Mouse (Mus musculus): Measurements from ENCODE around the gene Ofcc1. TPM values are rescaled to one million over a fixed set of nuclear protein-coding genes. Genes with fewer than 3 reads are reported as not detected.

Ofcc1 gene
- polyA plus RNA-seq, 1 experiment = not detected

GRCm38 (mm10) chr13:40000236-40000635 lies 361.0 kb downstream of the Ofcc1 start:
- no peaks in the 10 kb centered on the region for H3K36me3 ChIP-seq (ENCODE audit: control insufficient read depth, insufficient read depth, low read length)
- TF ChIP-seq POLR2A (IDR thresholded peaks at IDR 0.05; ENCODE audit: control insufficient read depth, extremely low read depth, insufficient read depth, low read length, poor library complexity) (no peak), CTCF (IDR thresholded peaks at IDR 0.05; ENCODE audit: borderline replicate concordance, control insufficient read depth, extremely low read depth, insufficient read depth, low read length, poor library complexity) (no peak)
- no peaks in the 10 kb centered on the region for H3K27me3 ChIP-seq (ENCODE audit: control insufficient read depth, insufficient read depth, low read length)
- H3K4me3 ChIP-seq (ENCODE audit: control insufficient read depth, insufficient read depth, low read length) = no peak overlapping the region
- H3K4me1 ChIP-seq (replicated peaks; ENCODE audit: control insufficient read depth, insufficient read depth, low read length) = no peaks in the 10 kb centered on the region
- 93% methylated on average over 8 of the region's 8 CpGs for WGBS
- no peak for DNase-seq
- H3K27ac ChIP-seq (ENCODE audit: control insufficient read depth, insufficient read depth, low read length) = no peak overlapping the region

GRCm38 (mm10) chr13:39997901-39998300 lies 363.3 kb downstream of the Ofcc1 start:
- TF ChIP-seq POLR2A (IDR thresholded peaks at IDR 0.05; ENCODE audit: control insufficient read depth, extremely low read depth, insufficient read depth, low read length, poor library complexity) = no peak
- TF ChIP-seq CTCF (IDR thresholded peaks at IDR 0.05; ENCODE audit: borderline replicate concordance, control insufficient read depth, extremely low read depth, insufficient read depth, low read length, poor library complexity) = no peak
- no peaks in the 10 kb centered on the region for H3K36me3 ChIP-seq (ENCODE audit: control insufficient read depth, insufficient read depth, low read length)
- H3K4me1 ChIP-seq (replicated peaks; ENCODE audit: control insufficient read depth, insufficient read depth, low read length) = no peaks in the 10 kb centered on the region
- DNase-seq = no peak
- H3K27ac ChIP-seq (ENCODE audit: control insufficient read depth, insufficient read depth, low read length) = no peak overlapping the region
- no peak overlapping the region for H3K4me3 ChIP-seq (ENCODE audit: control insufficient read depth, insufficient read depth, low read length)
- H3K27me3 ChIP-seq (ENCODE audit: control insufficient read depth, insufficient read depth, low read length) = no peaks in the 10 kb centered on the region
- 75% methylated on average over 4 of the region's 4 CpGs for WGBS

DNA sequence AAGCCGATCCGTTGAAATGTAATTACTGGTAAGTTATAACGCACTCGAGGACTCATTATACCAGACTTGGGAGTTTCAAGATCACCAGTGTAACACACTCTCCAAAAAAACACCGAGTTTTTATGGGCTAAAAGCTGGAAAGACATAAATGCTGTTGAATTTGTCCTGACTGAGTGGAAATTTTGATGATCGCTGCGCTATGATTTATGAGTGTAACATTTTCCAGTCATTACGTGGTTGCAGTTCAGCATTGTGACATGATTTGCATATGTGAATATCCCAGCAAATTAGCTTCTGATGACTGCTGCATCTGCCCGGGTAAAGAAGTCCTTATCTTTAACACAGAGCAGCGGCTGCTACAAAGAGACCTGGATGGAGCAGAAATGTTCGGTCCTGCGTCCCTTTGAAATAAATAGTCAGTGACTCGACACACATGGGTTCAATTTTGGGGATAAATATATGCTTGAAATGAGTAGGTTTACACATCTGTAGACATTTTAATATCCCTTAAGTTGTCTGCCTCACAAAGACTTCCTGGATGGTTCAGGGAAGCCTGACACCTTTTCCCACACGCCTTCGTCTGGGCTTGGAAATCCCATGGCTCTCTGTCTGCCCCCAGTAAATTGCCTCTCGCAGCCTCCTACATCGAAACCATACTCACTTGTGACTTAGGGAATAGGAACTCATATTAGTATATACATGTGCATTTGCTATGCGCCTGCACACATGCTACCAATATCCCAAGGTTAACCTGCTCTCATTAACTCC lies 381.8 kb downstream of the Ofcc1 start:
- Histone ChIP-seq H3K4me3 (ENCODE audit: control insufficient read depth, insufficient read depth, low read length) (no peak overlapping the region), H3K27me3 (ENCODE audit: control insufficient read depth, insufficient read depth, low read length) (no peaks in the 10 kb centered on the region), H3K4me1 (replicated peaks; ENCODE audit: control insufficient read depth, insufficient read depth, low read length) (no peaks in the 10 kb centered on the region), H3K27ac (ENCODE audit: control insufficient read depth, insufficient read depth, low read length) (no peak overlapping the region), H3K36me3 (ENCODE audit: control insufficient read depth, insufficient read depth, low read length) (no peaks in the 10 kb centered on the region)
- WGBS = 94% methylated on average over 18 of the region's 18 CpGs
- no peak for DNase-seq
- TF ChIP-seq POLR2A (IDR thresholded peaks at IDR 0.05; ENCODE audit: control insufficient read depth, extremely low read depth, insufficient read depth, low read length, poor library complexity) (no peak), CTCF (IDR thresholded peaks at IDR 0.05; ENCODE audit: borderline replicate concordance, control insufficient read depth, extremely low read depth, insufficient read depth, low read length, poor library complexity) (no peak)

DNA sequence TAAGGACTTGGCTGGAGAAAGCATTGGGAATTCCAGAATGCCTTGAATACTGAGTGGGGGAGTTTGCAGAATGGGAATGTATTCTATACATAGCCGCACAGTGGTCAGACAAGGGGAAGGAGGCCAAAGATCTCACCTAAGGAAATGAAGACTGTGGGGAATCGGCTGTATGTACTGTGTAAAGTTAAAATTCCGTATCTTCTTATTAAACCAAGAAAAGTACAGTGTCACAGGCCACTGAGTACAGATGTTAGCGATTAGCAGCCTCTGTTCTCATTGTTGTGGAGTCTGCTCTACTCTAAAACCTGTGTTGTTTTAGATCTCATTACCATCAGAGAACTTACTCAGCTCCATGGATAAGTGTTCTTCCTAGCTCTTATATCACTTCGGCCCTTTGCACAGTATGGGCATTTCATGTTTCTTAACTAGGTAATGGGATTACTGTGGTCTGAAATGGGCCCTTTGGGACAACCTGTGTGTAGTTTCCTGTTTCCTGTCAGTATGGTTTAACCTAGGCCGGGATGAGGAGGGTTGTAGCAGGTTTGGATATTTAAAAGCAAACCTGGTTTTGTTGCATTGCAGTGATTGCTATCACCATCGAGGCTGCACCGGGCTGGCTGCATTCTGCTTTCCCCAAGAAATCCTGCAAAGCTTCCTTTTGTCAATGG lies 392.8 kb downstream of the Ofcc1 start:
- H3K27ac ChIP-seq (ENCODE audit: control insufficient read depth, insufficient read depth, low read length) = no peak overlapping the region
- H3K36me3 ChIP-seq (ENCODE audit: control insufficient read depth, insufficient read depth, low read length) = no peaks in the 10 kb centered on the region
- WGBS = 91% methylated on average over 8 of the region's 8 CpGs
- no peaks in the 10 kb centered on the region for H3K4me1 ChIP-seq (replicated peaks; ENCODE audit: control insufficient read depth, insufficient read depth, low read length)
- H3K4me3 ChIP-seq (ENCODE audit: control insufficient read depth, insufficient read depth, low read length) = no peak overlapping the region
- DNase-seq = no peak
- H3K27me3 ChIP-seq (ENCODE audit: control insufficient read depth, insufficient read depth, low read length) = no peaks in the 10 kb centered on the region
- no peak for TF ChIP-seq CTCF (IDR thresholded peaks at IDR 0.05; ENCODE audit: borderline replicate concordance, control insufficient read depth, extremely low read depth, insufficient read depth, low read length, poor library complexity)
- no peak for TF ChIP-seq POLR2A (IDR thresholded peaks at IDR 0.05; ENCODE audit: control insufficient read depth, extremely low read depth, insufficient read depth, low read length, poor library complexity)

DNA sequence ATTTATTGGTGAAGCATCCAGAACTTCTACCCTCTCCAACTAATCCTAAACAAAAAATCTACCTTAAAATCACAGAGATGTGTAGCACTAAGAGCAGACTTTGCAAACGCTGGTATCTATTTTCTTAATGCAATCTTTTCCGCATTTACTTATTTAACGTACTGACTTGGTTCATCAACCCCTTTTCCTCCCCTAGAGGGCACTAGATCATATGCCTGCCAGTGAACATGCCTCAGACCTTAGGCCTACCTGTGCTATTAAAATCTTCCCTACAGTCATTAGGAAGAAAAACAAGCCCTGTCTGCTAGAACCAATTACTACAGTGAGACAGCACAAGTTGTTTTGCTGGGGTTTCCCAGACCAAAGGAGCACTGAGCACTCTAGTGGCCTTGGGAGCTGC lies 404.0 kb downstream of the Ofcc1 start:
- Histone ChIP-seq H3K4me3 (ENCODE audit: control insufficient read depth, insufficient read depth, low read length) (no peak overlapping the region), H3K27me3 (ENCODE audit: control insufficient read depth, insufficient read depth, low read length) (no peaks in the 10 kb centered on the region), H3K4me1 (replicated peaks; ENCODE audit: control insufficient read depth, insufficient read depth, low read length) (no peaks in the 10 kb centered on the region), H3K36me3 (ENCODE audit: control insufficient read depth, insufficient read depth, low read length) (no peaks in the 10 kb centered on the region), H3K27ac (ENCODE audit: control insufficient read depth, insufficient read depth, low read length) (no peak overlapping the region)
- no peak for TF ChIP-seq CTCF (IDR thresholded peaks at IDR 0.05; ENCODE audit: borderline replicate concordance, control insufficient read depth, extremely low read depth, insufficient read depth, low read length, poor library complexity)
- TF ChIP-seq POLR2A (IDR thresholded peaks at IDR 0.05; ENCODE audit: control insufficient read depth, extremely low read depth, insufficient read depth, low read length, poor library complexity) = no peak
- WGBS = 68% methylated on average over 3 of the region's 3 CpGs
- no peak for DNase-seq

DNA sequence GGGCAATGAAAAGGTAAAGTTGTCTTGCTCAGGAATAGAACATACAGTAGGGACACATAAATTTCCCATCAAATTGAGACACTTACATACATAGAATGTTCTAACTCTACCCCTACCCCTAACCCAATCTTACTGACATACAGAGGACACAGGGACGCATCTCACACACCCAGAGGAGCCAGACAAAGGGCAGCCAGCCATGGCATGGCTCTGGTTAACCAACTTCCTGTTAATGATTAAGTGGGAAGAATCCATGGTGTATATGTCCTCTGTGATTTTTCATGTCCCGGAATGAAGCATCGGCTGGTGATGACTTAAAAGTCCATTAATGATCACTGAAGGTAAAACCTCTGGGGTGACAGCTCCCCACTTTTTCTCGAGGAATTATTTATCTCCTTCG lies 405.2 kb downstream of the Ofcc1 start:
- no peak for DNase-seq
- TF ChIP-seq POLR2A (IDR thresholded peaks at IDR 0.05; ENCODE audit: control insufficient read depth, extremely low read depth, insufficient read depth, low read length, poor library complexity) (no peak), CTCF (IDR thresholded peaks at IDR 0.05; ENCODE audit: borderline replicate concordance, control insufficient read depth, extremely low read depth, insufficient read depth, low read length, poor library complexity) (no peak)
- Histone ChIP-seq H3K4me1 (replicated peaks; ENCODE audit: control insufficient read depth, insufficient read depth, low read length) (no peaks in the 10 kb centered on the region), H3K27me3 (ENCODE audit: control insufficient read depth, insufficient read depth, low read length) (no peaks in the 10 kb centered on the region), H3K4me3 (ENCODE audit: control insufficient read depth, insufficient read depth, low read length) (no peak overlapping the region), H3K27ac (ENCODE audit: control insufficient read depth, insufficient read depth, low read length) (no peak overlapping the region), H3K36me3 (ENCODE audit: control insufficient read depth, insufficient read depth, low read length) (no peaks in the 10 kb centered on the region)
- WGBS = 85% methylated on average over 5 of the region's 5 CpGs
